Comparison of ENCODE assay signal across 17 mouse cellular contexts in genomic region chr8:94685953-94686352, GRCm38 (mm10). TPM values are rescaled to one million over a fixed set of nuclear protein-coding genes. Genes with fewer than 3 reads are reported as not detected.
A peak's percentile ranks its signal among the peaks of the same experiment; 100 is the strongest.
DNase-seq lines count a peak whose midpoint lies in the region; ATAC-seq and TF ChIP-seq lines count a peak whose summit lies in the region.
"Had no signal": no experiment of that assay in that cellular context is flagged by ENCODE, and none has a peak within 500 bp of the region (broad histone marks: within the 10 kb centered on the region; RNA-seq: fewer than 3 reads in every experiment).

No protein-coding gene starts in this region.

- peak overlapping the region; percentile 62 for H3K27ac ChIP-seq in gastrocnemius, adult 2 months
- H3K27ac ChIP-seq: forebrain, embryonic 15.5 days; hindbrain, embryonic 13.5 days; liver, embryonic 13.5 days; midbrain, embryonic 12.5 days had no signal

- intact Hi-C loops in gastrocnemius, adult 2 months (cut with DNase I) = loop anchor here (5.0 kb wide), 1 partner anchor 89 kb away; no protein-coding TSS in a partner anchor

- 0 out of 2 replicates have a peak overlapping the region, but pooled peaks have one; percentile 24 for H3K4me3 ChIP-seq in gastrocnemius, adult 2 months
- H3K4me3 ChIP-seq: forebrain, embryonic 15.5 days; hindbrain, embryonic 13.5 days; liver, embryonic 13.5 days; midbrain, embryonic 12.5 days had no signal

- TF ChIP-seq CTCF in gastrocnemius, adult 2 months (IDR thresholded peaks at IDR 0.05) = no peak

- DNase-seq in gastrocnemius, adult 2 months = peak; percentile 75
- no peak for DNase-seq in gastrocnemius, postnatal 10 days
- peak; percentile 51 to 64 for DNase-seq in lung, adult 18-20 months
- DNase-seq in lung, postnatal 14 days = no peak
- peak; percentile 41 for DNase-seq in kidney, postnatal 10 days
- DNase-seq in yolk sac, embryonic 10.5 days (ENCODE audit: low spot score) = peak; percentile 75
- no peak for DNase-seq in cerebellum, postnatal 4 days (ENCODE audit: low spot score in 2 of 2)
- DNase-seq: B cell, adult 2 months; cerebellum, adult 11-12 months; embryo, embryonic 11 days; liver, embryonic 13.5 days; lung, postnatal 4 days; thymus, postnatal 36 days had no signal

- no peak for ATAC-seq in activated CD4-positive, CD25-positive, alpha-beta regulatory T cell, adult 4 months
- ATAC-seq: forebrain, embryonic 15.5 days had no signal

RNA-seq across cellular contexts. Expression of gene Pllp, which starts 10.1 kb away (rescaled TPM):
- total RNA-seq in gastrocnemius, adult 2 months (2021) = 1 to 10 TPM in 1 of 2 experiments, under 1 TPM in 1; 0.86 to 1.0 TPM
- 10 to 100 TPM in 1 of 2 experiments, 1 to 10 TPM in 1; 7.1 to 11.7 TPM for total RNA-seq in gastrocnemius, postnatal 10 days (2021)
- polyA plus RNA-seq in activated CD4-positive, CD25-positive, alpha-beta regulatory T cell, adult 4 months (2017; shearing (Covaris generic)) = under 1 TPM in 1 of 2 experiments, not detected in 1; 0.24 TPM

RNA-seq across cellular contexts. Expression of gene Arl2bp, which starts 19.6 kb away (rescaled TPM):
- 10 to 100 TPM; 42.0 to 51.2 TPM for total RNA-seq in gastrocnemius, adult 2 months (2021)
- total RNA-seq in gastrocnemius, postnatal 10 days (2021) = 10 to 100 TPM; 73.8 to 76.3 TPM
- 10 to 100 TPM; 30.1 to 30.5 TPM for polyA plus RNA-seq in activated CD4-positive, CD25-positive, alpha-beta regulatory T cell, adult 4 months (2017; shearing (Covaris generic))

RNA-seq across cellular contexts. Expression of gene Ccl22, which starts 59.4 kb away (rescaled TPM):
- total RNA-seq in gastrocnemius, adult 2 months (2021) = not detected
- not detected for total RNA-seq in gastrocnemius, postnatal 10 days (2021)
- under 1 TPM in 1 of 2 experiments, not detected in 1; 0.34 TPM for polyA plus RNA-seq in activated CD4-positive, CD25-positive, alpha-beta regulatory T cell, adult 4 months (2017; shearing (Covaris generic))
- polyA plus RNA-seq: forebrain, embryonic 15.5 days; hindbrain, embryonic 13.5 days; midbrain, embryonic 12.5 days had no signal

Comparison
In these comparisons a context has a peak if more than half of its experiments do, and no peak if none do; other contexts are left out.
1. DNase-seq: peak in gastrocnemius, adult 2 months (single experiment), lung, adult 18-20 months (2 of 2), kidney, postnatal 10 days (single experiment) and yolk sac, embryonic 10.5 days (single experiment); none in gastrocnemius, postnatal 10 days (single experiment), lung, postnatal 14 days (single experiment) and cerebellum, postnatal 4 days (0 of 2).